Mouse (Mus musculus) stomach, postnatal 0 days (tissue): ENCODE measurements around the gene Cd300lf.

Source experiments
- CTCF ChIP-seq: IDR thresholded peaks from 2 replicates; pipeline ENCODE4 v1.5.1; 2016; ENCODE audit warnings: antibody characterized with exemption, low read depth, mild to moderate bottlenecking, moderate library complexity
- EP300 ChIP-seq: optimal IDR thresholded peaks from 2 replicates; pipeline ENCODE3; 2016; ENCODE audit warnings: antibody characterized with exemption

DNA sequence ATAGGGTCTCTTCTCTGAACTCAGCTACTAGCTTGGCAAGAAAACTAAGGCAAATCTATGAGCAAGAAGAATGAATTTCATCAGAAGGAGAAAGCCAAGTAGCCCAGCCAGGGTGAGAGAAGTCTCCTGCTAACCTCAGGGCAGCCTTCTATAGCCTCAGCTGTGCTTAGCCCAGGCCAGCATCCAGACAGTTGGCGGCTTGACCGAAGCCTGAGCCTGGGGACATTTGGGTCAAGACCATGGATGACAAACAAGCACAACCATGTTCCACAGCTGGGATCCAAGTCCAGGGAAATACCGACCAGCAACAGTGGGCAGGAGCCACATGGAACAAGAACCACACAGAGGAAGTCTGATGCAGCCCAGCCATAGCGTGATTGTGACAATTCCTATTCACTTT, 14.0 kb upstream of the Cd300lf start:
- TF ChIP-seq CTCF: no peak
- no peak for TF ChIP-seq EP300
